Mouse (Mus musculus) bone marrow macrophage, adult 2 months (primary cell): ENCODE results near the gene Mogat2.

Experiments used
- CTCF ChIP-seq: IDR thresholded peaks from 2 replicates; pipeline ENCODE4 v1.5.1; 2012; ENCODE audit warnings: low read depth, mild to moderate bottlenecking, low read length, moderate library complexity
- POLR2A ChIP-seq: IDR thresholded peaks from 2 replicates; pipeline ENCODE4 v1.6.1; 2012; ENCODE audit warnings: mild to moderate bottlenecking, low read depth, low read length, borderline replicate concordance

DNA sequence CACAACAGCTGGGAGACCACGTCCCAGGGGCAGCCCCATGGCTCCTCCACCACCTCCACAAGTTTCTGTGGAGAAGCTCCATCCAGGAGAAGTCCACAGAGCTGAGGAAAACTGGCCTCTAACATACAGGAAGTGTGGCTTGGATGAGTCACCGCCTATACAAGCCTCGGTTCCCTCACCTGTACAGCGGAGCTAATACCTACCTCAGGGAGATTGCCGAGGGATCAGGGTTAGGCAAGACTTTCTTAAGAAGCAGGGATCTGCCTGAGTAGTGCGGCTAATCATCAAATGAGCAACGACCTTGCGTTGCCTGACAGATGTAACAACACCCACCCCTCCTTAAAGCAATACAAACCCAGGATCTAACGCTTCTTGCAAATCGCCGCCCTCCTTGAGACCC lies 63.3 kb downstream of the Mogat2 start:
- TF ChIP-seq POLR2A = no peak
- TF ChIP-seq CTCF = no peak
